Mouse (Mus musculus): Measurements from ENCODE around the gene Nkg7. TPM values are rescaled to one million over a fixed set of nuclear protein-coding genes. Genes with fewer than 3 reads are reported as not detected.

The Nkg7 gene
- polyA plus RNA-seq, 1 experiment from 2014 or later = not detected

GRCm38 (mm10) chr7:43441071-43441470 lies 4.2 kb downstream of the Nkg7 start:
- DNase-seq (no peak), ATAC-seq (ENCODE audit: low FRiP score, low TSS enrichment) (no peak)
- H3K9ac ChIP-seq (replicated peaks; ENCODE audit: low read length) = no peak overlapping the region
- no peaks in the 10 kb centered on the region for H3K9me3 ChIP-seq (ENCODE audit: control insufficient read depth, low read length)
- H3K36me3 ChIP-seq (ENCODE audit: control insufficient read depth, insufficient read depth, low read length) = no peaks in the 10 kb centered on the region
- H3K4me3 ChIP-seq (replicated peaks; ENCODE audit: low read depth, low read length) = no peak overlapping the region
- no peaks in the 10 kb centered on the region for H3K27me3 ChIP-seq (ENCODE audit: control insufficient read depth, insufficient read depth, low read length)
- H3K27ac ChIP-seq (replicated peaks; ENCODE audit: low read depth, low read length) = no peak overlapping the region
- H3K4me1 ChIP-seq (ENCODE audit: control insufficient read depth, insufficient read depth, low read length) = peaks cover 18% of the 10 kb centered on the region
- H3K4me2 ChIP-seq (ENCODE audit: low read length) = no peak overlapping the region
- WGBS = 86% methylated on average over 3 of the region's 3 CpGs

GRCm38 (mm10) chr7:43442684-43443083 lies 5.8 kb downstream of the Nkg7 start:
- DNase-seq (no peak), ATAC-seq (ENCODE audit: low FRiP score, low TSS enrichment) (no peak)
- H3K27me3 ChIP-seq (ENCODE audit: control insufficient read depth, insufficient read depth, low read length) = no peaks in the 10 kb centered on the region
- H3K9me3 ChIP-seq (ENCODE audit: control insufficient read depth, low read length) = no peaks in the 10 kb centered on the region
- WGBS = 19% methylated on average over 9 of the region's 9 CpGs
- peaks cover 18% of the 10 kb centered on the region for H3K4me1 ChIP-seq (ENCODE audit: control insufficient read depth, insufficient read depth, low read length)
- peak overlapping the region; percentile 83 for H3K4me2 ChIP-seq (ENCODE audit: low read length)
- peak overlapping the region; percentile 55 for H3K4me3 ChIP-seq (replicated peaks; ENCODE audit: low read depth, low read length)
- no peaks in the 10 kb centered on the region for H3K36me3 ChIP-seq (ENCODE audit: control insufficient read depth, insufficient read depth, low read length)
- H3K27ac ChIP-seq (replicated peaks; ENCODE audit: low read depth, low read length) = peak overlapping the region; percentile 84
- H3K9ac ChIP-seq (replicated peaks; ENCODE audit: low read length) = peak overlapping the region; percentile 59

- ATAC-seq (ENCODE audit: low FRiP score, low TSS enrichment) (peak; percentile 77), DNase-seq (peak; percentile 77)
- H3K27ac ChIP-seq (replicated peaks; ENCODE audit: low read depth, low read length) = peak overlapping the region; percentile 84
- H3K36me3 ChIP-seq (ENCODE audit: control insufficient read depth, insufficient read depth, low read length) = no peaks in the 10 kb centered on the region
- H3K27me3 ChIP-seq (ENCODE audit: control insufficient read depth, insufficient read depth, low read length) = no peaks in the 10 kb centered on the region
- peak overlapping the region; percentile 55 for H3K4me3 ChIP-seq (replicated peaks; ENCODE audit: low read depth, low read length)
- WGBS = under 1% methylated on average over 36 of the region's 36 CpGs
- H3K4me1 ChIP-seq (ENCODE audit: control insufficient read depth, insufficient read depth, low read length) = peaks cover 18% of the 10 kb centered on the region
- no peaks in the 10 kb centered on the region for H3K9me3 ChIP-seq (ENCODE audit: control insufficient read depth, low read length)
- peak overlapping the region; percentile 59 for H3K9ac ChIP-seq (replicated peaks; ENCODE audit: low read length)
- peak overlapping the region; percentile 83 for H3K4me2 ChIP-seq (ENCODE audit: low read length)
Measured at GRCm38 (mm10) chr7:43443126-43443916, 6.4 kb downstream of the Nkg7 start.

- no peaks in the 10 kb centered on the region for H3K27me3 ChIP-seq (ENCODE audit: control insufficient read depth, insufficient read depth, low read length)
- H3K4me3 ChIP-seq (replicated peaks; ENCODE audit: low read depth, low read length) = peak within 1 kb of the TSS; percentile 55
- ATAC-seq (ENCODE audit: low FRiP score, low TSS enrichment) = peak; percentile 95
- DNase-seq = peak; percentile 96
- H3K36me3 ChIP-seq (ENCODE audit: control insufficient read depth, insufficient read depth, low read length) = no peaks in the 10 kb centered on the region
- H3K9me3 ChIP-seq (ENCODE audit: control insufficient read depth, low read length) = no peaks in the 10 kb centered on the region
- H3K4me1 ChIP-seq (ENCODE audit: control insufficient read depth, insufficient read depth, low read length) = peaks cover 18% of the 10 kb centered on the region
- WGBS = 0% methylated on average over 27 of the region's 27 CpGs
- H3K4me2 ChIP-seq (ENCODE audit: low read length) = peak within 1 kb of the TSS; percentile 83
- peak within 1 kb of the TSS; percentile 84 for H3K27ac ChIP-seq (replicated peaks; ENCODE audit: low read depth, low read length)
- H3K9ac ChIP-seq (replicated peaks; ENCODE audit: low read length) = peak within 1 kb of the TSS; percentile 59
Measured at GRCm38 (mm10) chr7:43443917-43444293, 7.0 kb downstream of the Nkg7 start, which contains the start of the genes Etfb and Gm45233. Gene Etfb (plus strand): TSS chr7:43444083. Gene Gm45233 (plus strand): TSS chr7:43444128.

- Histone ChIP-seq H3K9ac (replicated peaks; ENCODE audit: low read length) (no peak overlapping the region), H3K4me1 (ENCODE audit: control insufficient read depth, insufficient read depth, low read length) (peaks cover 13% of the 10 kb centered on the region), H3K9me3 (ENCODE audit: control insufficient read depth, low read length) (no peaks in the 10 kb centered on the region), H3K36me3 (ENCODE audit: control insufficient read depth, insufficient read depth, low read length) (0 out of 2 replicates have a peak, but pooled peaks cover 1% of the 10 kb centered on the region), H3K4me2 (ENCODE audit: low read length) (no peak overlapping the region), H3K4me3 (replicated peaks; ENCODE audit: low read depth, low read length) (no peak overlapping the region), H3K27me3 (ENCODE audit: control insufficient read depth, insufficient read depth, low read length) (no peaks in the 10 kb centered on the region), H3K27ac (replicated peaks; ENCODE audit: low read depth, low read length) (no peak overlapping the region)
- ATAC-seq (ENCODE audit: low FRiP score, low TSS enrichment) (no peak), DNase-seq (no peak)
- WGBS = 94% methylated on average over 4 of the region's 4 CpGs
Measured at GRCm38 (mm10) chr7:43447801-43448200, 10.9 kb downstream of the Nkg7 start.

- Histone ChIP-seq H3K4me1 (ENCODE audit: control insufficient read depth, insufficient read depth, low read length) (peaks cover 11% of the 10 kb centered on the region), H3K27ac (replicated peaks; ENCODE audit: low read depth, low read length) (no peak overlapping the region), H3K36me3 (ENCODE audit: control insufficient read depth, insufficient read depth, low read length) (peaks cover 6% of the 10 kb centered on the region; the same call in 1 of the 2 replicates), H3K4me2 (ENCODE audit: low read length) (no peak overlapping the region), H3K9me3 (ENCODE audit: control insufficient read depth, low read length) (no peaks in the 10 kb centered on the region), H3K9ac (replicated peaks; ENCODE audit: low read length) (no peak overlapping the region), H3K27me3 (ENCODE audit: control insufficient read depth, insufficient read depth, low read length) (no peaks in the 10 kb centered on the region), H3K4me3 (replicated peaks; ENCODE audit: low read depth, low read length) (no peak overlapping the region)
- WGBS = 94% methylated on average over 3 of the region's 3 CpGs
- ATAC-seq (ENCODE audit: low FRiP score, low TSS enrichment) = no peak
- DNase-seq = no peak
Measured at GRCm38 (mm10) chr7:43448246-43448645, 11.4 kb downstream of the Nkg7 start.

GRCm38 (mm10) chr7:43449811-43450210 lies 12.9 kb downstream of the Nkg7 start:
- Histone ChIP-seq H3K4me3 (replicated peaks; ENCODE audit: low read depth, low read length) (no peak overlapping the region), H3K9me3 (ENCODE audit: control insufficient read depth, low read length) (no peaks in the 10 kb centered on the region), H3K27ac (replicated peaks; ENCODE audit: low read depth, low read length) (no peak overlapping the region), H3K27me3 (ENCODE audit: control insufficient read depth, insufficient read depth, low read length) (no peaks in the 10 kb centered on the region), H3K4me2 (ENCODE audit: low read length) (no peak overlapping the region), H3K36me3 (ENCODE audit: control insufficient read depth, insufficient read depth, low read length) (peaks cover 20% of the 10 kb centered on the region), H3K9ac (replicated peaks; ENCODE audit: low read length) (no peak overlapping the region), H3K4me1 (ENCODE audit: control insufficient read depth, insufficient read depth, low read length) (peaks cover 4% of the 10 kb centered on the region)
- no peak for ATAC-seq (ENCODE audit: low FRiP score, low TSS enrichment)
- WGBS = 93% methylated on average over 2 of the region's 2 CpGs
- DNase-seq = no peak

- no peak for DNase-seq
- H3K9me3 ChIP-seq (ENCODE audit: control insufficient read depth, low read length) = no peaks in the 10 kb centered on the region
- H3K4me1 ChIP-seq (ENCODE audit: control insufficient read depth, insufficient read depth, low read length) = no peaks in the 10 kb centered on the region
- H3K36me3 ChIP-seq (ENCODE audit: control insufficient read depth, insufficient read depth, low read length) = peaks cover 32% of the 10 kb centered on the region
- H3K4me2 ChIP-seq (ENCODE audit: low read length) = no peak overlapping the region
- no peak overlapping the region for H3K27ac ChIP-seq (replicated peaks; ENCODE audit: low read depth, low read length)
- 93% methylated on average over 11 of the region's 11 CpGs for WGBS
- no peak for ATAC-seq (ENCODE audit: low FRiP score, low TSS enrichment)
- no peak overlapping the region for H3K9ac ChIP-seq (replicated peaks; ENCODE audit: low read length)
- H3K4me3 ChIP-seq (replicated peaks; ENCODE audit: low read depth, low read length) = no peak overlapping the region
- H3K27me3 ChIP-seq (ENCODE audit: control insufficient read depth, insufficient read depth, low read length) = no peaks in the 10 kb centered on the region
Measured at GRCm38 (mm10) chr7:43451726-43452125, 14.9 kb downstream of the Nkg7 start.

GRCm38 (mm10) chr7:43452609-43453008 lies 15.7 kb downstream of the Nkg7 start:
- no peaks in the 10 kb centered on the region for H3K27me3 ChIP-seq (ENCODE audit: control insufficient read depth, insufficient read depth, low read length)
- no peak overlapping the region for H3K4me2 ChIP-seq (ENCODE audit: low read length)
- DNase-seq (no peak), ATAC-seq (ENCODE audit: low FRiP score, low TSS enrichment) (no peak; the same call in 1 of the 2 replicates)
- peaks cover 38% of the 10 kb centered on the region for H3K36me3 ChIP-seq (ENCODE audit: control insufficient read depth, insufficient read depth, low read length)
- H3K9me3 ChIP-seq (ENCODE audit: control insufficient read depth, low read length) = no peaks in the 10 kb centered on the region
- no peak overlapping the region for H3K4me3 ChIP-seq (replicated peaks; ENCODE audit: low read depth, low read length)
- 44% methylated on average over 4 of the region's 4 CpGs for WGBS
- no peaks in the 10 kb centered on the region for H3K4me1 ChIP-seq (ENCODE audit: control insufficient read depth, insufficient read depth, low read length)
- no peak overlapping the region for H3K9ac ChIP-seq (replicated peaks; ENCODE audit: low read length)
- H3K27ac ChIP-seq (replicated peaks; ENCODE audit: low read depth, low read length) = no peak overlapping the region
